Mouse (Mus musculus): ENCODE results near the gene Kif4. TPM values are rescaled to one million over a fixed set of nuclear protein-coding genes. Genes with fewer than 3 reads are reported as not detected.
A peak's percentile ranks its signal among the peaks of the same experiment; 100 is the strongest.

The Kif4 gene
- total and polyA plus RNA-seq, 3 experiments = 24.0 to 34.6 (median 29.5) TPM

- peak overlapping the region; percentile 99 for H3K4me2 ChIP-seq (ENCODE audit: insufficient read depth, low read depth, poor library complexity, severe bottlenecking)
- DNase-seq (ENCODE audit: extremely low read depth) = no peak
- no peak for TF ChIP-seq SIN3A (IDR thresholded peaks at IDR 0.05; ENCODE audit: low read length)
- TF ChIP-seq POLR2AphosphoS2 (IDR thresholded peaks at IDR 0.05; ENCODE audit: low read depth, low read length) = no peak
- TF ChIP-seq POLR2A (IDR thresholded peaks at IDR 0.05; ENCODE audit: low read depth, low read length) = no peak
- TF ChIP-seq MAZ (IDR thresholded peaks at IDR 0.05; ENCODE audit: low read depth, low read length) = no peak
- in situ Hi-C loops (cut with MboI; ENCODE audit: low pct_ligation_motif_present, low pct_unique_long_range_greater_than_20kb, low sequenced_read_pairs) (no loop called here), dilution Hi-C loops (cut with MboI; ENCODE audit: extremely low pct_ligation_motif_present, extremely low pct_unique_long_range_greater_than_20kb, low sequenced_read_pairs) (no loop called here)
- no peaks in the 10 kb centered on the region for H3K27me3 ChIP-seq (replicated peaks)
- H3K9me3 ChIP-seq (replicated peaks; ENCODE audit: low read length) = no peaks in the 10 kb centered on the region
- H3K36me3 ChIP-seq (replicated peaks in 1 of 2; ENCODE audit: control insufficient read depth in 1 of 2, insufficient read depth in 1 of 2, low read length in 1 of 2) = peaks cover 12 to 43% of the 10 kb centered on the region in 2 experiments
- H3K4me1 ChIP-seq (ENCODE audit: control insufficient read depth in 1 of 2, insufficient read depth in 2 of 2) = peaks cover 0 to 12% of the 10 kb centered on the region in 2 experiments; a peak in 2 of 4 replicates
- H3K27ac ChIP-seq (ENCODE audit: insufficient read depth, low read depth) = no peak overlapping the region
- H3K9ac ChIP-seq (ENCODE audit: insufficient read depth, low read depth) = peak overlapping the region; percentile 98
- H3K4me3 ChIP-seq (replicated peaks in 1 of 3; ENCODE audit: low read depth in 2 of 3, low read length in 2 of 3, poor library complexity in 1 of 3) = peak overlapping the region; percentile 52 to 85 (median 81)
- H3K79me2 ChIP-seq (replicated peaks; ENCODE audit: control insufficient read depth, extremely low read depth, insufficient read depth, poor library complexity, severe bottlenecking) = peaks cover 23% of the 10 kb centered on the region
Measured at GRCm38 (mm10) chrX:100625146-100625545, 391 bp upstream of the Kif4 start.

DNA sequence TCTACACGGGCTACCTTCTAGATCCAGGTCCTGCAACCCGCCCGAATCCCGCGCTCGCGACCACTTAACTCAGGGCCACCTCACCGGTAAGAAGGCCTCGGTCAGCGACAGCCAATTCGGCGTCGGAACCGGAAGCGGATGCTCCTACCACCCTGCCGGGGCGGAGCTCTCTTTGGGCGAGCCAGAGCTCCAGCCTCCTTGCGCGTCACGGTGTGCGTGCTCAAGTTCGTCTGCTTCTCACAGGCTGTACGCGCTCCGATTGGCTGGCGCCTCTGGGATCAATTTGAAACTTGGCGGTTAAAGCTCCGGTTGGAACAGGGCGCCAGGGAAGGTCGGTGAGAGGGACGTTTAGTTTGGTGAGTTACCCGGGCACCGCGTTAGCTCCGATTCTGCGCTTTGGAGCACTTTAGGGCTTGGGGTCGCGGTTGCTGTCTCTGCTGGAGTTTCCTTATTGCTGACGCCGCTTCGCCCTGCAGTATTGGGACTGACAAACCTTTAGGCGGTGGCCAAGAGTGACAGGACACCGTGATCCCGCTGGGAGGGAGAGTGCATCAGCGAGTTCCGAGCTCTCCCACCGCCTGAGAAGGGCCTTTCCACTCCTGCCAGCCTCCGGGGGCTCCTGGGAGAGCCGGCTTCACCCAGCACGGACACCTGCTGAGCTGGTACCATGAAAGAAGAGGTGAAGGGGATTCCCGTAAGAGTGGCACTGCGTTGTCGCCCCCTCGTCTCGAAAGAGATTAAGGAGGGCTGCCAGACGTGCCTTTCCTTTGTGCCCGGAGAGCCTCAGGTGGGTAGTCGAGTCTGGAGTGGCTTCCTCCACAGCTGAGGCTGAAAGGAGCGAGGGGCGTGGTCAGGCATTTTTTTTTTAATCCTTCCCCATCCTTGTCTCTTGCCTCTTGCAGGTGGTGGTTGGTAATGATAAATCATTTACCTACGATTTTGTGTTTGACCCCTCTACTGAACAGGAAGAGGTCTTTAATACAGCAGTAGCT lies 561 bp downstream of the Kif4 start, which contains the start of gene Pdzd11:
Gene Pdzd11, minus strand, starts transcription at position 767 of the 992 bp plus-strand sequence.
- DNase-seq (ENCODE audit: extremely low read depth) = peak; percentile 90
- TF ChIP-seq POLR2A (IDR thresholded peaks at IDR 0.05; ENCODE audit: low read depth, low read length) (peak; percentile 80), ETS1 (conservative IDR thresholded peaks at IDR 0.05; ENCODE audit: low read depth, low read length) (no peak), MYC (IDR thresholded peaks at IDR 0.05; ENCODE audit: low read depth, low read length) (peak; percentile 38; the same call in 1 of the 2 replicates), EP300 (IDR thresholded peaks at IDR 0.05; ENCODE audit: low read length) (no peak), TCF12 (IDR thresholded peaks at IDR 0.05; ENCODE audit: low read depth, low read length) (peak; percentile 43; the same call in 1 of the 2 replicates), KAT2A (IDR thresholded peaks at IDR 0.05; ENCODE audit: insufficient replicate concordance, low read length) (0 out of 2 replicates have a peak, but pooled peaks have one; percentile 56), CHD1 (IDR thresholded peaks at IDR 0.05; ENCODE audit: low read depth, low read length) (0 out of 2 replicates have a peak, but pooled peaks have one; percentile 29), ZNF384 (IDR thresholded peaks at IDR 0.05; ENCODE audit: low read depth, low read length) (peak; percentile 61), NRF1 (IDR thresholded peaks at IDR 0.05; ENCODE audit: low read depth, low read length) (peak; percentile 64), E2F4 (IDR thresholded peaks at IDR 0.05; ENCODE audit: insufficient replicate concordance, low read depth, low read length) (peak; percentile 83; the same call in 1 of the 2 replicates), ZMIZ1 (IDR thresholded peaks at IDR 0.05; ENCODE audit: low read depth, low read length) (peak; percentile 80; the same call in 1 of the 2 replicates), CHD2 (IDR thresholded peaks at IDR 0.05; ENCODE audit: low read length) (0 out of 2 replicates have a peak, but pooled peaks have one; percentile 39), NELFE (IDR thresholded peaks at IDR 0.05; ENCODE audit: low read depth, low read length) (peak; percentile 75), USF1 (IDR thresholded peaks at IDR 0.05; ENCODE audit: low read depth, low read length) (no peak), USF2 (conservative IDR thresholded peaks at IDR 0.05; ENCODE audit: low read depth, low read length) (no peak), ZKSCAN1 (IDR thresholded peaks at IDR 0.05; ENCODE audit: borderline replicate concordance, low read depth, low read length) (no peak), SIN3A (IDR thresholded peaks at IDR 0.05; ENCODE audit: low read length) (peak; percentile 97), MEF2A (IDR thresholded peaks at IDR 0.05; ENCODE audit: borderline replicate concordance, low read depth, low read length) (0 out of 2 replicates have a peak, but pooled peaks have one; percentile 21), MXI1 (IDR thresholded peaks at IDR 0.05; ENCODE audit: low read depth, low read length) (peak; percentile 49; the same call in 1 of the 2 replicates), ELF1 (IDR thresholded peaks at IDR 0.05; ENCODE audit: low read depth, low read length) (peak; percentile 80), TBP (conservative IDR thresholded peaks at IDR 0.05; ENCODE audit: low read depth, low read length) (peak; percentile 63; the same call in 1 of the 2 replicates), HCFC1 (IDR thresholded peaks at IDR 0.05; ENCODE audit: low read depth, low read length) (peak; percentile 68)
- Histone ChIP-seq H3K9me3 (replicated peaks; ENCODE audit: low read length) (no peaks in the 10 kb centered on the region), H3K27ac (ENCODE audit: insufficient read depth, low read depth) (peak within 1 kb of the TSS; percentile 63), H3K4me1 (ENCODE audit: control insufficient read depth in 1 of 2, insufficient read depth in 2 of 2) (peaks cover 0 to 12% of the 10 kb centered on the region in 2 experiments; a peak in 2 of 4 replicates), H3K79me2 (replicated peaks; ENCODE audit: control insufficient read depth, extremely low read depth, insufficient read depth, poor library complexity, severe bottlenecking) (peaks cover 23% of the 10 kb centered on the region), H3K36me3 (replicated peaks in 1 of 2; ENCODE audit: control insufficient read depth in 1 of 2, insufficient read depth in 1 of 2, low read length in 1 of 2) (peaks cover 12 to 42% of the 10 kb centered on the region in 2 experiments), H3K9ac (ENCODE audit: insufficient read depth, low read depth) (peak within 1 kb of the TSS; percentile 98), H3K4me2 (ENCODE audit: insufficient read depth, low read depth, poor library complexity, severe bottlenecking) (peak within 1 kb of the TSS; percentile 61), H3K4me3 (replicated peaks in 1 of 3; ENCODE audit: low read depth in 2 of 3, low read length in 2 of 3, poor library complexity in 1 of 3) (peak within 1 kb of the TSS; percentile 80 to 85 (median 81)), H3K27me3 (replicated peaks) (no peaks in the 10 kb centered on the region)
- dilution Hi-C loops (cut with MboI; ENCODE audit: extremely low pct_ligation_motif_present, extremely low pct_unique_long_range_greater_than_20kb, low sequenced_read_pairs) = no loop called here
- in situ Hi-C loops (cut with MboI; ENCODE audit: low pct_ligation_motif_present, low pct_unique_long_range_greater_than_20kb, low sequenced_read_pairs) = no loop called here

Data from CH12.LX (cell line).